Mouse (Mus musculus) bone marrow, adult 2 months (tissue): ENCODE measurements around the gene Cldn16. TPM values are rescaled to one million over a fixed set of nuclear protein-coding genes. Genes with fewer than 3 reads are reported as not detected.

Experiments used
- H3K27ac ChIP-seq: fragments of 200-500 bp; 2 replicates; pipeline ENCODE4 v1.5.1; 2012; ENCODE audit warnings: low read depth, mild to moderate bottlenecking, control low read depth, inconsistent platforms, low read length; ENCODE audit not compliant: control insufficient read depth, poor library complexity, insufficient read depth
- H3K4me1 ChIP-seq: fragments of 200-500 bp; 2 replicates; pipeline ENCODE4 v1.6.1; 2011; ENCODE audit warnings: low read length; ENCODE audit not compliant: control insufficient read depth, insufficient read depth
- H3K4me3 ChIP-seq: fragments of 200-500 bp; replicated peaks from 2 replicates; pipeline ENCODE3; 2011; ENCODE audit warnings: mild to moderate bottlenecking, low read depth, low read length, control low read depth; ENCODE audit not compliant: control insufficient read depth
- CTCF ChIP-seq: fragments of 200-500 bp; IDR thresholded peaks from 2 replicates; pipeline ENCODE4 v1.5.1; 2011; ENCODE audit warnings: low read length, control low read depth; ENCODE audit not compliant: control insufficient read depth, insufficient read depth
- POLR2A ChIP-seq: fragments of 200-500 bp; IDR thresholded peaks from 2 replicates; pipeline ENCODE4 v1.6.1; 2011; ENCODE audit warnings: low read depth, mild to moderate bottlenecking, control low read depth, low read length, borderline replicate concordance; ENCODE audit not compliant: control insufficient read depth
- WGBS: fragments of 180-500 bp; shearing (Covaris S2); methylation state at CpG from one replicate; pipeline ENCODE4 v1.1.7; 2018; 5-methylcytosine and 5-hydroxymethylcytosine counted together
- polyA plus RNA-seq: library from polyadenylated mRNA; stranded (reverse); fragments of >200 nt; gene quantifications from 2 replicates; pipeline ENCODE4 v1.2.4, GENCODE M21; 2011; ENCODE audit warnings: low replicate concordance; ENCODE audit not compliant: missing spikeins, insufficient read depth, insufficient read length

The Cldn16 gene
- polyA plus RNA-seq, result not detected in 2 replicates

- Histone ChIP-seq H3K27ac (no peak within 1 kb of the TSS), H3K4me3 (no peak within 1 kb of the TSS), H3K4me1 (no peaks in the 10 kb centered on the region)
- TF ChIP-seq POLR2A (no peak), CTCF (no peak)
- 84% methylated on average over 7 of the region's 7 CpGs for WGBS
Observed at GRCm38 (mm10) chr16:26462835-26463234, at the start of gene Cldn16. TSS of gene Cldn16 (plus strand) at chr16:26463135.

- Histone ChIP-seq H3K27ac (no peak overlapping the region), H3K4me3 (no peak overlapping the region), H3K4me1 (no peaks in the 10 kb centered on the region)
- 72% methylated on average over 3 of the region's 3 CpGs for WGBS
- TF ChIP-seq CTCF (no peak), POLR2A (no peak)
Observed at GRCm38 (mm10) chr16:26418616-26419015, 44.3 kb upstream of the Cldn16 start.

- TF ChIP-seq CTCF (no peak), POLR2A (no peak)
- Histone ChIP-seq H3K4me1 (no peaks in the 10 kb centered on the region), H3K4me3 (no peak overlapping the region), H3K27ac (no peak overlapping the region)
- WGBS, result 88% methylated on average over 4 of the region's 4 CpGs
Observed at GRCm38 (mm10) chr16:26422078-26422477, 40.9 kb upstream of the Cldn16 start.

- Histone ChIP-seq H3K4me3 (no peak overlapping the region), H3K27ac (no peak overlapping the region), H3K4me1 (no peaks in the 10 kb centered on the region)
- WGBS, result 53% methylated on average over 3 of the region's 3 CpGs
- TF ChIP-seq CTCF (no peak), POLR2A (no peak)
Observed at GRCm38 (mm10) chr16:26430246-26430645, 32.7 kb upstream of the Cldn16 start.

GRCm38 (mm10) chr16:26433486-26433885 is 29.4 kb upstream of the Cldn16 start:
- H3K27ac ChIP-seq, result no peak overlapping the region
- 61% methylated on average over 2 of the region's 2 CpGs for WGBS
- TF ChIP-seq POLR2A, result no peak
- TF ChIP-seq CTCF, result no peak
- no peaks in the 10 kb centered on the region for H3K4me1 ChIP-seq
- no peak overlapping the region for H3K4me3 ChIP-seq

- H3K27ac ChIP-seq, result no peak overlapping the region
- TF ChIP-seq CTCF, result no peak
- WGBS, result 82% methylated on average over 3 of the region's 3 CpGs
Observed at GRCm38 (mm10) chr16:26440031-26440430, 22.9 kb upstream of the Cldn16 start.

GRCm38 (mm10) chr16:26441156-26441555 is 21.8 kb upstream of the Cldn16 start:
- 65% methylated on average over 3 of the region's 3 CpGs for WGBS

More at GRCm38 (mm10) chr16:26440031-26440430, 22.9 kb upstream of the Cldn16 start:
- no peaks in the 10 kb centered on the region for H3K4me1 ChIP-seq
- H3K4me3 ChIP-seq, result no peak overlapping the region

GRCm38 (mm10) chr16:26444843-26445242 is 18.1 kb upstream of the Cldn16 start:
- TF ChIP-seq CTCF (no peak), POLR2A (no peak)
- Histone ChIP-seq H3K4me1 (no peaks in the 10 kb centered on the region), H3K4me3 (no peak overlapping the region), H3K27ac (no peak overlapping the region)

More at GRCm38 (mm10) chr16:26441156-26441555, 21.8 kb upstream of the Cldn16 start:
- Histone ChIP-seq H3K27ac (no peak overlapping the region), H3K4me1 (no peaks in the 10 kb centered on the region), H3K4me3 (no peak overlapping the region)
- no peak for TF ChIP-seq CTCF
- TF ChIP-seq POLR2A, result no peak

- H3K27ac ChIP-seq, result no peak overlapping the region
- no peak overlapping the region for H3K4me3 ChIP-seq
- 37% methylated on average over 2 of the region's 2 CpGs for WGBS
- no peaks in the 10 kb centered on the region for H3K4me1 ChIP-seq
- no peak for TF ChIP-seq CTCF
- TF ChIP-seq POLR2A, result no peak
Observed at GRCm38 (mm10) chr16:26447594-26447993, 15.3 kb upstream of the Cldn16 start.
